Mouse (Mus musculus) liver, adult 2 months (tissue): Measurements from ENCODE around the gene Kcng1.

Experiments used
- CTCF ChIP-seq: fragments of 200-500 bp; IDR thresholded peaks from 2 replicates; pipeline ENCODE4 v1.5.1; 2011; ENCODE audit warnings: low read depth, low read length, control low read depth
- POLR2A ChIP-seq: fragments of 200-500 bp; IDR thresholded peaks from 2 replicates; pipeline ENCODE4 v1.6.1; 2011; ENCODE audit warnings: low read length, control low read depth; ENCODE audit not compliant: insufficient read depth; ENCODE audit errors: extremely low read depth

- TF ChIP-seq POLR2A (no peak), CTCF (no peak)
Measured at GRCm38 (mm10) chr2:168280729-168281581, 581 bp downstream of the Kcng1 start.
